Mouse (Mus musculus) induced T-regulatory cell, adult 2 months (primary cell): ENCODE data around the gene Rfc1.

Experiments used
- DNase-seq: peaks from one replicate; pipeline ENCODE4 v3.0.0-alpha.2; 2012; ENCODE audit warnings: low read depth

The Rfc1 gene

DNA sequence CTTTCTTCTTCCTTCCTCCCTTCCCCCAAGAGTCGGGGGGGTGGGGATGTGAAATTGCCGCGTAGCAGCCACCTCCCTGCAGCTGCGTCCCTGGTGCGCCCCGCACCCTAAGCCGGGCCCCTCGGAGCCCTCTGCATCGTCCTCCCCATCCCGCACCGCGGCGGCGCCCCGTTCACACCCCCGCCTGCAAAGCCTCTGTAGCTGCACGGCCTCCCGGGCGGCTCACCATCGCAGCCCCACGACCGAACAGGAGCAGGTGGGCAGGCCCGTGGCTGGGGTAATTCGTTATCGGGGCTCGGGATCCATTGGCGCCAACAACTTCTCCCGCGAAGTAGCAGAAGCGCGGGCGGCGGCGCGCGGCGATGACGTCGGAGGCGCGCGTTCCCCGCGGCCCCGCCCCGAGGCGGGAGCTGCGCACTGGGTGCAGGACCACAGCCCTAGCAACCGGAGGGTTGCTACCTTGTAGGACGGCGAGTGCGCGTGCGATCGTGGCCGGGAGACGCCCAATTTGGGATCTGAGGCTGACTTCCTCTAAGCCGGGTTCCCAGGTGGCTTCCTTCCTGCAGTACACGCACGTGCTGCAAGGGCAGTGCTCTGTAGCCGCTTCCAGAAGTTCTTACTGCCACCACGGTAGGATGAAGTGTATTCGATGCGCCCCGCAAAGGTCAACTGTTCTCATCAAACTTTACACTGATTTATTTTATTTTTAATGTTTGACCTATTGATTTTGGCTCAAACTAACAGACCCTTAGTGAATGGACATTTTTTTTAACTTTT, at the start of gene Rfc1:
TSS of gene Rfc1 (minus strand) at position 373 of the 777 bp plus-strand sequence.
- peak; percentile 93 for DNase-seq

DNA sequence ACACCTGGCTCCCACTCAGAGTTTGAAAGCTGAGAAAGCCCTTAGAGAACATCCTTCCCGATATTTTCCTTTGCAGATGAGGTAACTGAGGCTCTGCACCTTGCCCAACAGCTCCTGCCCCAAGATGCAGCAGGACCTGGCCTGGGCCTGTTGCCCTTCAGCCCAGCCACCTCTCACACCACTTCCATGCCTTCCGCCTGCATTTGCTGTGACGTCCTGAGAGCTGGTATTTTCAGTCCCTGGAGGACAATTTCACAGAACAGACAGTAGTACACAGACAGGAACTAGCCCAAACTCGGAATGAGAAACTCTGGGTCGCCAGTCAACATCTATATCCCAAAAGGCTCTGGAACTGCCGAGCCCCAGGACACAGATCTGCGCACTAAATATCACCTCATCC, 39.3 kb upstream of the Rfc1 start:
- DNase-seq, result no peak

DNA sequence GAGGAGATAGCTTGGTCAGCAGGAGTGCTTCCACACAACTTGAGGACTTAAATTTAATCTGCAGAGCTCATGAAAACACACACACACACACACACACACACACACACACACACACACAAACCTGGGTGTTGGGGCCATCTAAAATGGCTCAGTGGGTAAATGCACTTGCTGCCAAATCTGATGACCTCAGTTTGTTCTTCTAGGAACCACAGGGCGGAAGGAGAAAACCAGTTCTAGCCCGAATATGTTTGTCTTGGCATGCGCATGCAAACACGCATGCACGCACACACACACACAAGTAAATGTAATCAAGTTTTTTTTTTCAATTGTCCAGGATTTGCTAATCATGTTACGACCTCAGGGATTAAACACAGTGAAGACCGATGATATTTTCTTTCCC, 36.1 kb upstream of the Rfc1 start:
- no peak for DNase-seq

- no peak for DNase-seq
Measured at GRCm38 (mm10) chr5:65367837-65368236, 32.4 kb upstream of the Rfc1 start.

DNA sequence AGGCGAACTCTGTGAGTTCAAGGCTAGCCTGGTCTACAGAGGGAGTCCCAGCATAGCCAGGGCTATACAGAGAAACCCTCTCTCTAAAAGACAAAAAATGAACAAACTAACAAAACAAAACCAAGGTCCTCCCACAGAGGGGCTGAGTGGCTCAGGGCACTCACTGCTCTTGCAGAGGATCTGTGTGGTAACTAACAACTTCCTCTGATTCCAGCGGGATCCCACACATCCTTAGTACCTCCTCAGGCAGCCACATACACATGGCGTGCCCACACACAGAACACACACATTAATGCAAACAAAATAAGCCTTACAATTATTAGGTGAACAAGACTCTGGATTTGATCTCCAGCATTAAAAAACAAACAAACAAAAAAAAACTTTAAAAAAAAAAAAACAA, 22.3 kb upstream of the Rfc1 start:
- DNase-seq, result no peak

GRCm38 (mm10) chr5:65356851-65357250, 21.4 kb upstream of the Rfc1 start:
- DNase-seq, result no peak

GRCm38 (mm10) chr5:65354985-65355384, 19.5 kb upstream of the Rfc1 start:
- peak; percentile 34 for DNase-seq

DNA sequence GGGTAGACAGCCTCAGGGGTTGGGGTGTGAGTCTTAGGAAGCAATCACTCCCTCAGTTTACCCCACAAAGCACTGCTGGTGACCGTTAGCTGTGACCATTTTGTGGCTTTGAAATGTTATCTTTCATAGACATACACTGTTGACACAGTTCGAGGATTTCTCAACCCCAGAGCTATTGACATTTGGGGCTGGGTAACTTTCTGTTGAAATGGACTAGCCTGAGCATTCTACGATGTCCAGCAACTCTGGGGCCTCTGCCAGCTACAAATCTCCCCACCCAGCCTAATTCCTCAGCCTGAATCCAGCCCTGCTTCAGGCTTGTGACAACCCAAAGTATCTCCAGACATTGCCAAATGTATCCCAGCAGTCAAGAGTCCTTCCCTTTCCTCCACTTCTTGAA, 18.6 kb upstream of the Rfc1 start:
- no peak for DNase-seq

GRCm38 (mm10) chr5:65350508-65350907, 15.0 kb upstream of the Rfc1 start:
- no peak for DNase-seq

GRCm38 (mm10) chr5:65348168-65348567, 12.7 kb upstream of the Rfc1 start, which contains the start of gene Klb:
Gene Klb, plus strand, starts transcription at chr5:65348314.
- DNase-seq, result no peak

- no peak for DNase-seq
Measured at GRCm38 (mm10) chr5:65340167-65340566, 4.7 kb upstream of the Rfc1 start.

DNA sequence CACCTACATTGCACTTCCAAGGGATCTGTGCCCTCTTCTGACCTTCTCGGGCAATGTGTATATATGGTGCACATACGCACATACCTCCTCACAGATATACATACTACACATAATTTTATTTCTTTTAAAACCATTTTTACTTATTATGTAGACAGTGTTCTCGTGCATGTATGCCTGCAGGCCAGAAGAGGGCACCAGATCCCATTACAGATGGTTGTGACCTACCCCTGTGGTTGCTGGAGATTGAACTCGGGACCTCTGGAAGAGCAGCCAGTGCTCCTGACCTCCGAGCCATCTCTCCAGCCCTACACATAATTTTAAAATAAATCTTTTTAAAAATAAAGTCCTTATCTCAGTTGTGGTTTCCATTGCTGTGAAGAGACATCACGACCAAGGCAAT, 2.9 kb upstream of the Rfc1 start:
- DNase-seq, result peak; percentile 48

DNA sequence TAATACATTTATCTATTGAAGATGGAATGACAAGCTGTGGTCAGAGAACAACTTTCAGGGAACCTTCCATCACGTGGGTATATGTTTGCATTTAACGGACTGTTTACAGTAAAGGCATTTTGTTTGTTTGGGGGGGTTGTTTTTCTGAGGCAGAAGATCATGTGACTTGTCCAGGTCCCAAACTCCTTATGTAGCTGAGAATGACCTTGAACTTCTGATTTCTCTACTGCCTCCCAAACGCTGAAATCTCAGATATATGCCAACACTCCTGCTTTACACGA, 545 bp upstream of the Rfc1 start:
- no peak for DNase-seq

- DNase-seq, result no peak
Measured at GRCm38 (mm10) chr5:65334788-65335187, 682 bp downstream of the Rfc1 start.

- DNase-seq, result no peak
Measured at GRCm38 (mm10) chr5:65329971-65330370, 5.5 kb downstream of the Rfc1 start.

DNA sequence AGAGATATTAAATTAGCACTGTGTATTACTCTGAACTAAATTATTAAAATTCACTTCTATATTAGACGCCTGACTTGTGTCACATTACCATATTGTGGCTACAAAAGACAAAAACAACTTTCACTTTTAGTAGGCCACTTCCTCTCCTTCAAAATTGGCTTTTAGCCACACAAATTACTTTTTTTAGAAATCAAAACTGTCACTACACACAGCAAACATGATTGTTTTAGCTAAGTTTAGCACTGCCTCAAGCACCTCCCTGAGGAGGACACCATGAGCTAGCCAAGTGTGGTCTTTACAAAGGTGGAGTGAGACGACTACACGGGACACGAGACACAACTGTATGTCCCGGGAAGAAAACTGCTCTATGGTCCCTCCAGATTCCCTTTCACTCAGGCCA, 9.3 kb downstream of the Rfc1 start:
- DNase-seq, result peak; percentile 76

- no peak for DNase-seq
Measured at GRCm38 (mm10) chr5:65324758-65325355, 10.6 kb downstream of the Rfc1 start.

- no peak for DNase-seq
Measured at GRCm38 (mm10) chr5:65324271-65324670, 11.2 kb downstream of the Rfc1 start.

DNA sequence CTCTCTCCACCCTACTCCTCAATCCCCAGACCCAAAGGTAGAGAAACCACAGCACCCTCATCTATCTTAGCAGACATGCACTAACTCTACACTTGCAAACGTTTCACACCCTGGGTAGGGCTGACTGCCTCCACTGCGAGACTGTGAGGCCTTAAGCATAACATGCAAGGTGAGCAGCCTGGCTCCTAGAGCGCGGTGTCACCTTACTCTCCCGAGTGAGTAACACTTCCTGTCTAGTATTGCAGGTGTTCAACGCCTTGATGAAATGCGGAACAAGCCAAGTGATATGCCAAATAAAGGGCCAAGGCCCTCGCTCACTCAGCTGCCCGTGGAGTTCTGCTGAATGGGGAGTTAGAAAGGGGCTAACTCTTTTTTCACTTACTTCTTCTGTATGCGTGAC, 13.3 kb downstream of the Rfc1 start:
- peak; percentile 21 for DNase-seq

DNA sequence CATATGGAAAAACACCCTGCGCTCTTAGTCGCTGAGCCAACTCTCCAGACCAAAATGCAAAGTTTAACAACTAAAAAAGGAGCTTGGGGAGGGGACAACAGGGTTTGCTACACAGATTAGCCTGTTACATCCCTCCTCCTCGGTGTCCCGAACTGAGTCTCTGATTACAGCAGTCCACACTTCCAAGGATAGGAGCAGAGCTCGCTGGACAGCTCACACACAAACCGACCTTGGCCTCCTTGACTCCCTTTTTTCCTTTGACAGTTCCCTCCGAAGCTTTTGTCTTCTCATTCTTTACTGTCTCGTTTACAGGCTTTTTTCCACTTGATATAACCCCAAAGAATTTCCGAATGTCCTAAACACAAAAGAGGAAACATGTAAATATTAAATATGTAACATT, 16.3 kb downstream of the Rfc1 start:
- no peak for DNase-seq

- DNase-seq, result no peak
Measured at GRCm38 (mm10) chr5:65308866-65309265, 26.6 kb downstream of the Rfc1 start.

DNA sequence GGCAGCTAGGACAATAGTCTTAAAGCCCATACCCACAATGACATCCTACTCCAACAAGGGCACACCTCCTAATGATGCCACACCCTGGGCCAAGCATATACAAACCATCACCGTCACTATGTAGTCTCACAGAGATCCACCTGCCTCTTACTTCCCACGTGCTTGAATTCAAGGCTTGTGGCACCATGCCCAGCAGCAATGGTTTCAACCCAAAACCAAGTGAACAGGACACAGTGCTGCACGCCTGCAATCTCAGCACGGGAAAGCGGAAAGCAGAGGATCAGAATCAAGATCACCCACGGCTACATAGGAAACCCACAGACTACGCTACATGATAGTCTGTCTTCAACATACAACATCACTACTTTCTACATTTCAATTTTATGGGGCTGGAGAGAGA, 27.3 kb downstream of the Rfc1 start:
- no peak for DNase-seq

GRCm38 (mm10) chr5:65305516-65305915, 30.0 kb downstream of the Rfc1 start:
- DNase-seq, result no peak

DNA sequence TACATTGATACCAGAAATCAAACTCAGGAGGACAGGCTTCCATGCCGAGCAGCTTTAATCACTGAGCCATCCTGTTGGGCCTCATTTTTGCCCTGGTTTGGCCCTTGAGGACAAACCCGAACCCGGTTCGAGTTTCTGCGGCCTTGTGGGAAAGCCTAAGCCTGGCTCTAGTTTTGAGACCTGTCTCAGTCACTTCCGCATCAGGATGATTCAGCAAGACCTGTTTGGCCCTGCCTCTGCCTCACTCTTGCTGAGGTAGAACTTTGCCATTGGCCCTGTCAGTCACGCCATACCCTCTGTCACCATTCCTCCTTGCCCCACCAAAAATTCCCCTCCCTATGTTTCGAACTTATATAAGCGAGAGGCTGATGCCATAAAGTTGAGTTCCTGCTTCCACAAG, 35.3 kb downstream of the Rfc1 start:
- DNase-seq, result no peak
